Mouse (Mus musculus): Measurements from ENCODE around the gene Irgq. TPM values are rescaled to one million over a fixed set of nuclear protein-coding genes. Genes with fewer than 3 reads are reported as not detected.

Irgq gene
- 4.7 TPM for polyA plus RNA-seq (2014; fragmentation: Illumina TruSeq; extraction: RNeasy Lipid Tissue Mini Kit (QIAGEN cat#74804); ENCODE audit: insufficient read depth, low read depth, low replicate concordance)

GRCm38 (mm10) chr7:24530062-24530931 is at the start of gene Irgq:
Gene Irgq (plus strand): TSS chr7:24530689.

DNA sequence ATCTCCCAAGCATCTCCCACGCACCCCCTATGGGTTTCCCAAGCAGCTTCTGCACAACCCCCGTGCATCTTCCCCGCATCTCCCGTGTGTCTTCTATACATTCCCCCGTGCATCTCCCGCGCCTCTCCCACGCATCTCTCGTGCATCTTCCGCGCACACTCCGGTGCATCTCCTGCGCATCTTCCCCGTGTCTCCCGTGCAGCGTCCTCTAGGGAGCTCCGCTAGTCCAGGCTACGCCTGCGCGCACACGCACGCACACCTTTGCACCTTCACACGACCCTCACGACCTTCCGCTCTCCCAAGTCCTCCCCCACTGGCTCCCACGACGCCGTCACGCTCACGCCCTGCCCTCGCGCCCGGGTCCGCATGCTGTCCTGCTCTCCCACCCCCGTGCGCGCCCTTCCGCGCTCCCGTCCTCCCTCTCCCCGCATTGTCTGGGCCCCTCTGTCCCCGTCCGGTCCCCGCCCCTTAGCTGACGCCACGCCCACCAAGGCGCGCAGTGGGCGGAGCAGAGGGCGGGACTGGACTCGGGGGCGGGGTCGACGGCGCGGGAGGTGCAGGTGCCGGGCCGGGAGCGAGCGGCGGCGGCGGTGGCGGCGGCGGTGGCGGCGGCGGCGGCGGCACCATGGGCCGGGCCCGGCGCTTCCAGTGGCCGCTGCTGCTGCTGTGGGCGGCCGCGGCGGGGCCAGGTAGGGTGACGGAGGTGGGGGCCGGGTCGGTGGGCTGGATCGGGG is 48.8 kb upstream of the Irgq start, which contains the start of gene Cadm4:
TSS of gene Cadm4 (plus strand) at position 550 of the 734 bp plus-strand sequence.

DNA sequence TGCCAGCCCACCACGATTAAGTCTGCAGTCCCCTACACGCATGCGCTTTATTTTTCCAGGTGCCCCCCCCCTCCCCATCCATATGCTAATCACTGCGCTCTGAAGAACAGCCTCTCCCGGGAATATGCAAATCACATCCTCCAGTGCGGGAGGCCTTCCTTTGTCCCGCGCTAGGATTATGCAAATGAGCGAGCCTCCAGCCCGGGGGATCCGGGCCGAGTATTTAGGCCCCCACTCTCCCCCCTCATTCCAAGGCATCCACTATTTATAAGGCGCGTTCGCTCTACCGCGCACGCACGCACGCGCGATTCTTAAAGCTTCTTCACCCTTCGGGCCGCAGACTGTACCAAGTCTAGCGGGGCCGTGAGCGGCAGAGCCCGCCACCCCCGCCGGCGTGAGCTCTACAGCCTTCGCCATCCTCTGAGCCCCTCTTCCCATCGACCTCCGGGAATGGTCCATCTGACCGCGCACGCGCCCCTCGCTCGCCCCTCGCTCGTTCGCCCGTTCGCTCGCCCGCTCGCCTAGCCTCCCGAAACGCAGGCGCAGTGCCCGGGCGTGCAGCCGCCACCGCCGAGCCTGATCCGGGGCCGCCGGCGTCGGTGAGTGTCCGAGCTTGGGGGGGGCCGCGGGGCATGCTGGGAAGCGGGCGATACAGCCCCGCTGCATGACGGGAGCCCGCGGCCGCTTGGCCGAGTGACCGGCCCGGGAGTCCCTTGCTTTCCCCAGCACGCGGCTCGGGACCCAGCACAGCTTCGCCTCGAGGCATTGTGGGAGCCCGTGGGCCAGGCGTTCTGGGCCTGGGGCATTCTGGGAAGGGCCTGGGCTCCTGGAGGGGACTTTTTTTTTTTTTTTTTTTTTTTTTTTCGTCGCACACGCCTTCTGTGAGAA is 23.4 kb upstream of the Irgq start, which contains the start of gene Zfp428:
TSS of gene Zfp428 (plus strand) at position 169 of the 888 bp plus-strand sequence.

DNA sequence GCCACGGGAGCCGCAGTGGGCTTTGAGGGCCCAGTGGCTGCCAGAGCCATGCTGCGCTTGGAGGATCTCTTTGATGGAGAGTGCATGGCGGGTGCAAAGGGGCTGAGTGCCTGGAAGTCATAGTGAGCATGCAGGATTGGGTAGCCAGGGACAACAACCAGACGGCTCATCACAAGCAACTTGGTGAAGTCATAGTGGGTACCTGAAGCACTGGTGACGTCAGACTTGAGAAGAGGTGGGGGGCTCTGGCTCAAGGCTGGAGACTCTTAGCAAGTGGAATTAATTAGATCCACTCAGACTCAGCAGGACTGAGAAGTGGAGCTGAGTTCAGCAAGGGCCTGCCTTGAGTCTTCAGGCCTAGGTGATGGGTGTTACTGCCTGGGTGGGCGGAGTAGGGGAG is 18.1 kb upstream of the Irgq start, which contains the start of gene AC161166.1:
TSS of gene AC161166.1 (minus strand) at position 101 of the 400 bp plus-strand sequence.

GRCm38 (mm10) chr7:24546068-24546614 is 15.7 kb downstream of the Irgq start, which contains the start of the genes Pinlyp and Xrcc1:
Gene Pinlyp (minus strand): TSS chr7:24546118.
Gene Xrcc1 (plus strand): TSS chr7:24546289.

GRCm38 (mm10) chr7:24587330-24588105 is 57.0 kb downstream of the Irgq start, which contains the start of the genes Ethe1 and Zfp575:
Gene Ethe1 (plus strand): TSS chr7:24587543.
Gene Zfp575 (minus strand): TSS chr7:24587641.

Other genes with a start within 250 kb of the Irgq start
- 6.0 TPM for gene Zfp61, start 229.5 kb upstream of the Irgq start, polyA plus RNA-seq (2014; fragmentation: Illumina TruSeq; extraction: RNeasy Lipid Tissue Mini Kit (QIAGEN cat#74804); ENCODE audit: insufficient read depth, low read depth, low replicate concordance)
- gene Zfp94, start 214.0 kb upstream of the Irgq start, polyA plus RNA-seq (2014; fragmentation: Illumina TruSeq; extraction: RNeasy Lipid Tissue Mini Kit (QIAGEN cat#74804); ENCODE audit: insufficient read depth, low read depth, low replicate concordance) = 5.2 TPM
- gene Tescl, start 196.8 kb upstream of the Irgq start, polyA plus RNA-seq (2014; fragmentation: Illumina TruSeq; extraction: RNeasy Lipid Tissue Mini Kit (QIAGEN cat#74804); ENCODE audit: insufficient read depth, low read depth, low replicate concordance) = not detected
- not detected for gene Lypd5, start 181.5 kb upstream of the Irgq start, polyA plus RNA-seq (2014; fragmentation: Illumina TruSeq; extraction: RNeasy Lipid Tissue Mini Kit (QIAGEN cat#74804); ENCODE audit: insufficient read depth, low read depth, low replicate concordance)
- 4.4 TPM for gene Kcnn4, start 160.4 kb upstream of the Irgq start, polyA plus RNA-seq (2014; fragmentation: Illumina TruSeq; extraction: RNeasy Lipid Tissue Mini Kit (QIAGEN cat#74804); ENCODE audit: insufficient read depth, low read depth, low replicate concordance)
- 13.7 TPM for gene Smg9, start 131.1 kb upstream of the Irgq start, polyA plus RNA-seq (2014; fragmentation: Illumina TruSeq; extraction: RNeasy Lipid Tissue Mini Kit (QIAGEN cat#74804); ENCODE audit: insufficient read depth, low read depth, low replicate concordance)
- 0.29 TPM for gene Irgc1, start 78.4 kb upstream of the Irgq start, polyA plus RNA-seq (2014; fragmentation: Illumina TruSeq; extraction: RNeasy Lipid Tissue Mini Kit (QIAGEN cat#74804); ENCODE audit: insufficient read depth, low read depth, low replicate concordance)
- gene Plaur, start 68.2 kb upstream of the Irgq start, polyA plus RNA-seq (2014; fragmentation: Illumina TruSeq; extraction: RNeasy Lipid Tissue Mini Kit (QIAGEN cat#74804); ENCODE audit: insufficient read depth, low read depth, low replicate concordance) = 48.8 TPM
- gene Cadm4, start 48.7 kb upstream of the Irgq start, polyA plus RNA-seq (2014; fragmentation: Illumina TruSeq; extraction: RNeasy Lipid Tissue Mini Kit (QIAGEN cat#74804); ENCODE audit: insufficient read depth, low read depth, low replicate concordance) = 8.8 TPM
- gene Zfp428, start 23.7 kb upstream of the Irgq start, polyA plus RNA-seq (2014; fragmentation: Illumina TruSeq; extraction: RNeasy Lipid Tissue Mini Kit (QIAGEN cat#74804); ENCODE audit: insufficient read depth, low read depth, low replicate concordance) = 2.8 TPM
- gene AC161166.1, start 18.2 kb upstream of the Irgq start, polyA plus RNA-seq (2014; fragmentation: Illumina TruSeq; extraction: RNeasy Lipid Tissue Mini Kit (QIAGEN cat#74804); ENCODE audit: insufficient read depth, low read depth, low replicate concordance) = not detected
- gene Pinlyp, start 15.4 kb downstream of the Irgq start, polyA plus RNA-seq (2014; fragmentation: Illumina TruSeq; extraction: RNeasy Lipid Tissue Mini Kit (QIAGEN cat#74804); ENCODE audit: insufficient read depth, low read depth, low replicate concordance) = not detected
- gene Xrcc1, start 15.6 kb downstream of the Irgq start, polyA plus RNA-seq (2014; fragmentation: Illumina TruSeq; extraction: RNeasy Lipid Tissue Mini Kit (QIAGEN cat#74804); ENCODE audit: insufficient read depth, low read depth, low replicate concordance) = 16.8 TPM
- gene Ethe1, start 56.9 kb downstream of the Irgq start, polyA plus RNA-seq (2014; fragmentation: Illumina TruSeq; extraction: RNeasy Lipid Tissue Mini Kit (QIAGEN cat#74804); ENCODE audit: insufficient read depth, low read depth, low replicate concordance) = 11.8 TPM
- gene Zfp575, start 57.0 kb downstream of the Irgq start, polyA plus RNA-seq (2014; fragmentation: Illumina TruSeq; extraction: RNeasy Lipid Tissue Mini Kit (QIAGEN cat#74804); ENCODE audit: insufficient read depth, low read depth, low replicate concordance) = 0.08 TPM
- 2.1 TPM for gene Phldb3, start 80.1 kb downstream of the Irgq start, polyA plus RNA-seq (2014; fragmentation: Illumina TruSeq; extraction: RNeasy Lipid Tissue Mini Kit (QIAGEN cat#74804); ENCODE audit: insufficient read depth, low read depth, low replicate concordance)
- gene Lypd3, start 105.9 kb downstream of the Irgq start, polyA plus RNA-seq (2014; fragmentation: Illumina TruSeq; extraction: RNeasy Lipid Tissue Mini Kit (QIAGEN cat#74804); ENCODE audit: insufficient read depth, low read depth, low replicate concordance) = not detected
- gene Tex101, start 146.0 kb downstream of the Irgq start, polyA plus RNA-seq (2014; fragmentation: Illumina TruSeq; extraction: RNeasy Lipid Tissue Mini Kit (QIAGEN cat#74804); ENCODE audit: insufficient read depth, low read depth, low replicate concordance) = not detected
- gene BC049730, start 178.6 kb downstream of the Irgq start, polyA plus RNA-seq (2014; fragmentation: Illumina TruSeq; extraction: RNeasy Lipid Tissue Mini Kit (QIAGEN cat#74804); ENCODE audit: insufficient read depth, low read depth, low replicate concordance) = not detected
- gene Gm4763, start 196.2 kb downstream of the Irgq start, polyA plus RNA-seq (2014; fragmentation: Illumina TruSeq; extraction: RNeasy Lipid Tissue Mini Kit (QIAGEN cat#74804); ENCODE audit: insufficient read depth, low read depth, low replicate concordance) = not detected
- gene Cd177, start 229.6 kb downstream of the Irgq start, polyA plus RNA-seq (2014; fragmentation: Illumina TruSeq; extraction: RNeasy Lipid Tissue Mini Kit (QIAGEN cat#74804); ENCODE audit: insufficient read depth, low read depth, low replicate concordance) = 2.9 TPM
- 0.31 TPM for gene Ceacam10, start 246.5 kb downstream of the Irgq start, polyA plus RNA-seq (2014; fragmentation: Illumina TruSeq; extraction: RNeasy Lipid Tissue Mini Kit (QIAGEN cat#74804); ENCODE audit: insufficient read depth, low read depth, low replicate concordance)

All from lung, adult 10 weeks (tissue).